Mouse (Mus musculus): ENCODE measurements around the gene Cryz.

The Cryz gene

DNA sequence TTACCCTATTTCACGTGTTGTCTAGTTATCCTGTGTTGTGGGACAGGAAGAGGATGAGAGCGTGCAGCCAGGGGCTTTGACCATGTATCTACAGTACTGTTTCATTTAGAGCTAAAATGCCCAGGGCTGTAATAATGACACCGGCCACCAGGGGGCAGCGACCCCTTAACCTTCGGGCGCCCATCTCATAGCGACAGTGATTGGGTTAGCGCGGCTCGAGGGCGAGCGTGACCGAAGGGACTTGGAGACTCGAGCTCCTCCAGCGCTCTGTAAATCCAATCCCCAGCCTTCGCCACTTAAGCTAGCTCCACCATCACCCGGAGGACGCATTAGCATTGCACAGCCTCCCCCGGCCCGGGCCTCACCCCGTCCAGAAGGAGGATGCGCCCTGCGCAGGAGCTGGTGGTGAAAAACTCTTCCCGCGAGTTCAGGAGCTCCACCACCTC, at the start of gene Cryz:
TSS of gene Cryz (plus strand) at position 224 of the 446 bp plus-strand sequence.
- peak; percentile 94 for DNase-seq (ENCODE audit: low read depth, low spot score)

DNA sequence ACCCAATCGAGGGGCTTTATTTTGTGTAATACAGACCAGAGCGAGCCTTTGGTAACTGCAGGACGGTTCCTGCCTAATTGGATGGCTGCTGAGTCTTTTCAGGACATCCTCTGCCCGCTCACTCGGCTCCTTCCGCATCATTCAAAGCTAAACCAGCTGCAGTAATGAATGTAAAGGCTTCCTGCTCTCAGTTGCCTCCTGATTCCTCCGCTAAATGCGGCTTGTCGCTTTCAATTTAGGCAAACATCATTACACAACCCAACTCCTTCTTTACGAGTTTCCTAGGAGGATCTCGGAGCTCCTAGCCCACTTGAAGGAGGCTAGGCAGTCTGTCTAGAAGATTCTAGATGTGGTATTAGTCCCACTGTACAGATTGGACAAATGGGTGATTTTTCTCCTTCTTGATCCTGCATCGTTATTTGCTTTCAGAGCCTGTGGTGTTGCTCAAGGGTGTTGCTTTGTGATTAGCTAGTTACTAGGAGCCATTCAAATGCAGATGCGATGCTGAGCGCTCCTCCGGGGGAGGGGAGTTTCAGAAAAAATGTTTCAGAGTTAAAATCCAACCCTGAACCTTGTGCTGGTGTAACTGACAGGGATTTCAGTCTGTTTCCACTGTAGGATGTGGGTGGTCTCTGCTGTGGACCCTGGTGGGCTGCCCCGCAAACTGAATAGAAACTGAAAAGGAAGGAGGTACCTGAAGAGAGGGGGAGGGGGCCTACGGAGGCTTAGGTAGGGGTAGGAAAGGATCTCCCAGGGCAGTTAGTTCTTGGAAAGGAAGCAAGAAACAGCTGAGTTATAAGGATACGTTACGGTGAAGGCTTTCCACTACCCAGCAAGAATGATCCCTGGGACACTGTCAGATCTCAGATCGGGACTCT, 48.7 kb upstream of the Cryz start:
- DNase-seq (ENCODE audit: low read depth, low spot score), result peak; percentile 33

DNA sequence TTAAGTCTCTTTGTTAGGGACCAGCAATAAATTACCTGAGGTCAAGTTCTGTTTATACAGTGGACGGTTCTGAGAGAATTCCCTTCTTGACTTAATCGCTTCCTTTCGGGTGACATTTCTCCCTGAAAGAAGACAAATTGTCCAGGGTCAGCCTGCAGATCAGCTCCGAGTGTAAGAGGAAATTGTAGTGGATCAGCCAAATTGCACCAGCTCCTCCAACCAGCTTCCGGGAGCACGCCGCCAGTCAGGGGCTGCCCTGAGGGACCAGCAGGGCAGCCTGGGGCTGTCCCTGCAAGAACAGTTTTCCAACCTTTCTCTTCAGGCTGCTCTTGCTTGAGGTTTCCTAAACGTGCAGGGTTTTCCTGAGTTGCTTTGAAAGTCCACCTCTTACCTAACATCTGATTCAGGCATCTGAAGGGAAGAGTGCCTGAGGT, 47.6 kb upstream of the Cryz start:
- no peak for DNase-seq (ENCODE audit: low read depth, low spot score)

DNA sequence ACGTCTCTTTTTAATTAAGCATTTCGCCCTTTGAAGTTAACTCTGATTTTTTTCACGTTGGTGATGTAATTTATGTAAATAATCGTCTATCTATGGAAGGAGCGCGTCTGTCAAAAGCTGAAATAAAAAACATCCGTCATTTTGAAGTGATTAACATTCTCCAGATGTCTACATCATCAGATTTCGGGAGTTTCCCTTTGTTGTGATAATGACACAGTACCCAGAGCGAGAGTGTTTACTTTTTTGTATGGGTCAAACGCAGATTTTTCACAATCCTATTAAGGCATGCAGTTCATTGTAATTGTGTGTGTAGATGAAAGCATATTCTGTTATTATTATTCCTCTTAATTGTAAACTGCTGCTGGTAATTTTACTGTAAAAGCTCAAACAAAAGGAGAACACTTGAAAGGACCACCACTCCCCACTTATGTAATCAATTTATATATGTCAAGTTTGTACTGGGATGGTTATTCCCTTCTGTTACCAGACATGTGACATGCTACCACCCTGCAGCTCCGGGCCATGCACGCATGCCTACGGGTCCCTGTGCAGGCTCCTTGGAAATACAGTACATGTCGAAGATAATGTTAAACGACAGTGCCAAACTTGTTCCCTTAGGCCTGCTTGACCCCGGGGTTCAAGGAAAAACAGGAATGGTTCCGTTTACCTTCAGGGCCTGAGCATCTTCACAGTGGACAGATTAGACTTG, 46.0 kb upstream of the Cryz start:
- DNase-seq (ENCODE audit: low read depth, low spot score), result no peak

DNA sequence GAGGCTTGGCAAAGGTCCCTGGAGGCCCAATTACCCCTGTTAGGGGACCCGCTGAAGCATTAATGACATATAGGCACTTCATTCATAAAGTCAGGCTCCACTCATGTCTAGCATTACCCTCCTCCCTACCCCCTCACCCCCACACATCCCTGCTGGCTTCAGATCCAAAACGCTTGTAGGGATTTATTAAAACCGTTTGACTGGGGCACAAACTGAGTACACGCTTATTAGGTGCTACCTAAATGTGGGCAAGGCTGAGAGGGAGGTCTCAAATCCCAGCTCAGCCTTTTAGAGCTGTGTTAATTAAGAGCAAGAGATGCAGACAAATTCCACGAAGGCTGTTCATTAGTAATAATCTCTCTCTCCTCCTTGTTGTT, 45.5 kb upstream of the Cryz start:
- DNase-seq (ENCODE audit: low read depth, low spot score), result no peak

DNA sequence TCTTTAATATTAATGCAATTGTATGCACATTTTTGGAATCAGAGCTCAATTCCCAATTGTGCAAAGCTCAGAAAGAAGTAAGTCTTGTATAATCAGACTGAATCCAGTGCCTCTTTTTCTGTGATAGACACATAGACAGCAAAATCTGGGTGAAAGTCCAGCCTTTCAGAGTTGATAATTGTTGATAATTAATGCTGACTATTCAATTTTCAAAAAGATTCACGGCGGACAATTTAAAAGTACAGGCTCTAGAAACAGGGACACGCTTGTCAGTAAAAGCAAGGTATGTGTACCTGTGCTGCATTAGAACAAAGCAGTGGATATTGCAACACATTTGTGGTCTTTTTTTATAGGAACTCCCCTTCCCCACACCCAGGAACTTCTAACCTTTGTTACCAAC, 34.3 kb upstream of the Cryz start:
- no peak for DNase-seq (ENCODE audit: low read depth, low spot score)

DNA sequence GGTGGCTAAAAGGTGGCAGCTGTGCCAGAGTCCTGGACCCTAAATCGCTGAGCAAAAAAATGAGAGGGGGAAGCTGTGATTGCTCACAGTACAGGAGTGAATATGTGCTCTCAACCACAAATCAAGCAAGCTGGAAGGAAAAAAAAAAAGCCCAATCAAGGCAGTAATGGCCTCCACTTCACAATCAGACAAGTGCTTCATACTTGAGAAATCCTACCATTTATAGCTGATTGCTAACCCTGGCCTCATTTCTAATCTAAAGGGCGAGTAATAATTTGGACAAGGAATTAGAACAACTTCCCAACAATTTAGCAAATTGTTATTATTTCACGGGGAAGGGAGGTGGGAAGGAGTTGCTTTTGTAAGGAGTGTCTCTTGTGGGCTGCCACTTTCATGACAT, 31.1 kb upstream of the Cryz start:
- no peak for DNase-seq (ENCODE audit: low read depth, low spot score)

DNA sequence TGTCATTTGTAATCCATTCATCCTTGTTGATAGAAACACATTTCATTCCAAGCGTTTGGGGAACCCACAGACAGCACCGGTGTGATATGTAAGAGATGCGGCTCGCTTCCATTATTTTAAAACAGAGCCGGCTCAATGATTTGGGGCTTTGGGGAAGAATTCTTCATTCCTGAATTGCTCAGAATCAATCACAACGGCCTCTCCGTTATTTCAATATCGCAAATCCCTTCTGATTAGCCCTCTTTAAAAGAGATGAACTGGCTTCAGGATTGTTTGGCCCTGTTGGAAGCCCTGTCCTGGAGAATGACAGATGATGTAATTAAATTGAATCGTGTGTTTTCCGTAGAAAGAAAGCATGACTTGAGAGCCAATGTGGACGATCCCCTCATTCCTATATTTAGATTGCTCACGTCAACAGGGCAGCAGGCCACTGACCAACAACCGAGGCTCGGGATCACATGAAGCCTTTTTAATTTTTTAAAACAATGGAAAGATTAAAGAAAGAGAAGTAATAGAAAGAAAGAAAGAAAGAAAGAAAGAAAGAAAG, 26.4 kb upstream of the Cryz start:
- no peak for DNase-seq (ENCODE audit: low read depth, low spot score)

DNA sequence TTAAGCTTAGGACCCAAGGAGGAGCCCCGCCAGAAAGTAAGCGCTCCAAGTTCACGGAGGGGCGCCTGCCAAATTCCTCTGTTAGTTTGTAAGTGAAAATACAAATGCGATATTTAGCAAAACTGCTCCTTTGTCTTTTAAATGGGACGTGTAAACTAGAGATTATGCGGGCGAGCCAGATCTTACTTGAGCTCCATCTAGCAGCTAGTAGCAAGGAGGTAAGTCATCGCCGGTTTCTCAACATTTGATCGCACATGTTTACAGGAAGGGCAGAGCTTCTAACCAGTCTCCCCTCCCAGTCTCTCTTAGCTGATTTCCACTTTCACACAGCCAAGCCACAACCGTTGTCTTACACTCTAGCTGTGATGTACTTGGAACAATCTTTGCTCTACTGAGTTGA, 25.7 kb upstream of the Cryz start:
- no peak for DNase-seq (ENCODE audit: low read depth, low spot score)

DNA sequence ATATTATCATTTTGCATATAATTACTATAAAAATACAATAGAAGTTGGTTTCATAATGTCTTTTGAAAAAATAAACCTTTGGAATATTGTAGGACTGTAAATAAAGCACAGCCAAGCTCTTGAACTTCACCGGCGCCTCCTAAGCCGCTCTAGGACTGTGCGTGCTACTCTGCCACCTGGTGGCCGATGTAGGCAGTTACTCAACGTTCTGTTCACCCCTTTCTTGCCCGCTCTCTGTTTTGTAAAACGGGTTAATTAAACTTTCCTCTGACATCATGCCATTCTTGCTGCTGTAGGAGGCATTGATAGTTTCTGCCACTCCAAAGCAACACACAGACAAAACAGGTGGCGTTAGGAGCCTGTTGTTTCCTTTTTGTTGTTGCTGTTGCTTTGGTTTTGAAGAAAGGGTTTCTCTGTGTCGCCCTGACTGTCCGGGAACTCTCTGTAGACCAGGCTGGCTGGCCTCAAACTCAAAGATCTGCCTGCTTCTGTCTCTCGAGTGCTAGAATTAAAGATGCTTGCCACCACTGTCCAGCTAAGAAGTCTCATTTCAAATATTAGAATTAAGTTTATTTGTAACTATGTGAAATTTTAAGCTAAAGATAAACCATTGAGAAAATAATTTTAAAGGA, 24.1 kb upstream of the Cryz start:
- peak; percentile 85 for DNase-seq (ENCODE audit: low read depth, low spot score)

DNA sequence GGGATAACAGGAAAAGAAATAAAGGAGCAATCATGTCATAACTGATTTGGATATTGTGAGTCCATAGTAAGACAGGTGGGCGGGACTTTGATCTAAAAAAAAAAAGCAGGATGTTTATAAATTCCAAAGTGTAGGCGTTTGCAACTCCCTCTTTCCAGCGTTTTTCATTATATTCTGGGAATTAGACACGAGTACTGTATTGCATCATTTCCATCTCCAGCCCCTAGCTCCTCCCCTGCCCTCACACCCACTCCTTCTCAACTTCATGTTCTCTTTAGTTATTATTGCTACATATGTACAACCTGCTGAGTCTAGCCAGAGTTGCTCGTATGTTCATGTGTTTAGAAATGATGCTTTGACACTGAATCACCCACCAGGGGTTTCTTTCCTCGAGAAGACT, 22.8 kb upstream of the Cryz start:
- DNase-seq (ENCODE audit: low read depth, low spot score), result no peak

DNA sequence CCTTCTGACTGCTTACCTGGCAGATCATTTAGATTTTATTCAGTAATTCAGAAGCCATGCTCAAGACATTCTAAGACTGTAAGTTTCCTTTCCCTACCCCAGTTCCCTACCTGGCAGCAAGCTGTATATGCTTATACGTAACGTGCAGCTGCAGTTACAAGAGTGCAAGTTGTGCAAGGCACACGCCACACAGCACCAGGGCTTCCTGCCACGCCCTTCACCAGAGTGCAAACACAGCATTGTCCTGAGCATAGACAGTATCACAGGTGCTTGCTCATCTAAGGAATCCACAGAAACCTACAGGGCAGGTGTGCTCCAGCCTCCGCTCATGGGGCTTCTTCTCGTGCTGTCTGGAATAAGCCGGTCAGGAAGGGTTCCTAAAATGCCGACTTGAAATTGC, 18.6 kb upstream of the Cryz start:
- DNase-seq (ENCODE audit: low read depth, low spot score), result no peak

DNA sequence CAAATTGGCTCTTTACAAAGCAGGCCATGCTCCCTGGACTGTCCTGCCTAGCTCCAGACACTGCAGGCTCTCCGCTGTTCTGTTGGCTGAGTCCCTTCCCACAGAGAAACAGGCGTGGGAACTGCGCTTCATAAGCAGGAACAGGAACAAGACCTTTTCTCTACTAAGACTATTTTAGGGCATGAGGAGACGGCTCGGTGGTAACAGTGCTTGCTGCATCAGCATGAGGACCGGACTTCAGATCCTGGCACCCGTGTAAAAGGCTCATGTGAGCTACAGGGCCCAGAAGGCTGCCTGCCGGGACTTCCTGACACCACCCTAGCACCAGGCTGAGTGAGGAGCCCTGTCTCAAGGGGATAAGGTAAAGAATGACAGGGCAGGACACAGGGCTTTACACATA, 12.2 kb upstream of the Cryz start:
- peak; percentile 27 for DNase-seq (ENCODE audit: low read depth, low spot score)

DNA sequence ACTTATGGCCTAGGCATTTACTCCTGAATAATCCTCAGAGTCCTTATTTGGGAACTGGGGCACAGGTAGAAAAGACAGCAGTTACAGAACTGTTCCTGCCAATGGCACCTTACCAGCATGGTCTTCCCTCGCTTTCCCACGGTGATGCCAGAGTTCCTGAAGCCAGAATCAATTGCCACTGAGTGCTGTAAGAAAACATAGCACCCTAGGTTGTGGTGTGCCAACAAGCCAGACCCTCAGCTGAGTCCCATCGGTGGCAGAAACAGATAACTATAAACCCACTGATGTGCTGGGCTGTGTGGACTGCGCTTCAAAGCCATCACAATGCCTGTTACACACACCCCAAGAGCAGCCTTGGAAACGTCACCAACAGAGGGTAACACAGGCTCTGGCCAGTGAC, 5.5 kb upstream of the Cryz start:
- no peak for DNase-seq (ENCODE audit: low read depth, low spot score)

DNA sequence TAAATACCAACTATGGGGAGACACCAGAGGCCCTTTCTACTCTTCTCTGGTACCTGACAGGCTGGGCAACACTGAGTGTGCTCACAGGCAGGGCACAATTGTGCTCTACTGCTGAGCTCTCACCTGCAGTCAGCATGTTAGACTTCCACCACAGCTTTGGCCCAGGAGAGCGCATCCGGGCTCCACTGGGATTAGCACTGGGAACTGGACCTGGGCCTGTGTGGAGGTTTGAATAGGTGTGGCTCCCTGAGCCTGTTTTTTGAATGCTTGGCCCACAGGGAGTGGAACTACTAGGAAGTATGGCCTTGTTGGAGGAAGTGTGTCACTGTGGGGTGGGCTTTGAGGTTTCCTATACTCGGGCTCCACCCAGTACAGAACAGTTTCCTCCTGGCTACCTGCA, 4.9 kb upstream of the Cryz start:
- no peak for DNase-seq (ENCODE audit: low read depth, low spot score)

DNA sequence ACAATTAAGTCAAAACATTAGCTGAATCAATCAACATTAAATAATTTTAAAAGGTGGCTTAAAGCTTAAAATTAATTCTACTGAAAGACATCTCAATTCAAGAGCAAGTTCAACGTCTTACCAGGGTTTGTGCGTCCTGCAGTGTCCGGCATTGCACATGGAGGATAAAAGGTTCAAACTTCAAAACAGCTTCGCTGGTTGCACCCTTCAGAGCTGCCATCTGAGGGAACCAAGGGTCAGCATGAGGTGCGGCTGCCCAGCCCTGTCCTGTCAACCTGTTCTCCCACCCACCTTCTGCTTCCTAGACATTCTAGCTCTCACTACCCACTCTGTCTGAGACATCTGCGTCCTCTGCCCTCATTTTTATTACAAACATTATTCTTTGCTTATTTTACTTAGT, 2.9 kb upstream of the Cryz start:
- DNase-seq (ENCODE audit: low read depth, low spot score), result no peak

DNA sequence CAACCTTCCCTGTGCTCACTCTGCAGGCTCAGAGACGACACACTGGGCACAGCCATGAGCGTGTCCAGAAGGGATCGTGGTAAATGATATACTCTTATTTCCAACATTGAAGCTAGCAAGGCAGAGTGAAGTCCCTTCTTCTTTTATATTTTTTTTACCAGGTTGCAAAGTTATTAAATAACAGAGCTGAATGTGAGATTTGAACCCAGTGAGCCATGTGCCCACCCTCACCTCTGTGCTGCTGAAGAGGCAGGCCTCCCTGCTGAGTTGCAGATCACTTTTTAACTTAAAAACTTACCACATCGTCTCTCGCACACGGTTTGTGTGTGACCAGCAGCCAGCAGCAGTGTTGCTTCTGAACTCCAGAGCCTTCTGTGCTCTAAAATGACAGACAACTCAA, 2.4 kb upstream of the Cryz start:
- DNase-seq (ENCODE audit: low read depth, low spot score), result no peak

DNA sequence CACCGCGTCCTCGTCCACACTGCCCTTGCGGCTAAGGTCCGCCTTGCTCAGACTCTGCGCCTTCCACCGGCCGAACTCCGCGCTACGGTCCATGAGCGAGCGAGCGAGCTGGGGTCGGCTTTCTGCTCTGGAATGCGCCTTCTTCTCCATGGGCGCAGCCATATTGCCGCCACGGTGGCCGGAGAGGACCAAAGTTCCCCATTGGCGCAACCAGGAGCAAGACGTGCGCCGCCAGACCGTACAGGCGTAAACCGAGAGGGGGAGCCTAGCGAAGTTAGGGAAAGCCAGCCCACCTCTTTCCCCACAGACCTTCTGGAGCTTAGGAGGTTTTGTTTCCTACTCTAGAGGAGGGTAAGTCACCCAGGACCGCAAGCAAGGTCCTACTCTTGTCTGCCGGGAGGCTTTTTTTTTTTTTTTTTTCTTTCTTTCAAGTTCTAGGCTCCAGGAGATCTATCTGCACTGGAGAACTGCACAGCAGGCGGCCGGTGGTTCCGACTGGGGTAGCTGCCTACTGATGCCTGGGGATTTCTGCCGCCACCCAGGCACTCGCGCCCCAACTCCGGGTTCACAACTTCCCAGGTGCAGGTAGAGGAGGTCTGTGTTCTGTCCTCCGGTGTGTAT, 533 bp downstream of the Cryz start, which contains the start of gene Tyw3:
TSS of gene Tyw3 (minus strand) at position 171 of the 621 bp plus-strand sequence.
- DNase-seq (ENCODE audit: low read depth, low spot score), result peak; percentile 99

DNA sequence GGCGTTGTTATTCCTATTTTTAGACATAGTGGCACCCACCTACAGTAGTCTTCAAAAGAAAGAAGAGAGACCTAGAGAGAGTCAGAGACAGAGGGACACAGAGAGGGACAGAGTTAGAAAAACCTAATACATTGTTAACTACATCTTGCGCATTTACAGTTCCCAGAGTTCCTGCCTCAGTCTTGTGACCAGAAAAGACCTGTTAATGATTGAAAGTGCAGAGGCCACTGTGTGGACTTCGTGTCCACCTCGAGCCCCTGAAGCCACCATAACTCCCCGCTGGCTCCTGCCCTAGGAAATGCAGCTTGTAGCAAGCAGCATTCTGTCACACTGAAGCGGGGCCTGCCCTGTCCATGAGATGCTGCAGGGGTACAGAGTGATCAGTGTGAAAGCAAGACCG, 1.1 kb downstream of the Cryz start:
- peak; percentile 6 for DNase-seq (ENCODE audit: low read depth, low spot score)

DNA sequence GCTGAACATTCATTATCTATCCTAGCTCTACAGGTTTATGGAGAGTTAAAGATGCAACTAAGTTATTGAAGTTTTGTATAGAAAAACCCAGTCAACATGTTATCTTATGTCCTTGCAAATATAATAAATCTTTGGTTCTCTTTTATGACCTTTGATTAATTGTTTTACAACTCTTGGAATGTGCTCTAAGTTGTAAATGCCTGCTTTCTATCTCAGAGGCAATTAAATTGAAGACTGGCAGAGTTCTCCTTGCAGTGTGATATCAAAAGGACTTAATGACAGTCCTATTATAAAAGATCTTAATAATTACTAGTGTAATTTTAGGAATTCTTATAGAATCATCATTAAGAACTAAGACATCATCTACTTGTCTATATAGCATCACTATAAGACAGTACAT, 5.6 kb downstream of the Cryz start:
- no peak for DNase-seq (ENCODE audit: low read depth, low spot score)

DNA sequence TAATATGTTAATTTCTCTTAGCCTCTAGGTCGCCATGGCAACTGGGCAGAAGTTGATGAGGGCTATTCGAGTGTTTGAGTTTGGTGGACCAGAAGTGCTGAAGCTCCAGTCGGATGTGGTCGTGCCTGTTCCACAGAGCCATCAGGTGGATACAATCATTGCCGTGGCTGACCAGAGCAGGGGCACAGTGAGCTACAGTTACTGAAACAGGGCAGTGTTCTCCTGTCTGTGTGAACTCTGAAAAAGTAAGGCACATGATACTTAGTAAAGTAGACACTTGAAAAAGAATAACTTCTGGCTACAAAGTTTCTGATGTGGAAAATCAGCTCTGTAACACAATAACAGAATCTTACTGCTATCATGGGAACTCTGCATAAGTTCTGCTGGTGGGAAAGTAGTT, 8.4 kb downstream of the Cryz start:
- DNase-seq (ENCODE audit: low read depth, low spot score), result no peak

DNA sequence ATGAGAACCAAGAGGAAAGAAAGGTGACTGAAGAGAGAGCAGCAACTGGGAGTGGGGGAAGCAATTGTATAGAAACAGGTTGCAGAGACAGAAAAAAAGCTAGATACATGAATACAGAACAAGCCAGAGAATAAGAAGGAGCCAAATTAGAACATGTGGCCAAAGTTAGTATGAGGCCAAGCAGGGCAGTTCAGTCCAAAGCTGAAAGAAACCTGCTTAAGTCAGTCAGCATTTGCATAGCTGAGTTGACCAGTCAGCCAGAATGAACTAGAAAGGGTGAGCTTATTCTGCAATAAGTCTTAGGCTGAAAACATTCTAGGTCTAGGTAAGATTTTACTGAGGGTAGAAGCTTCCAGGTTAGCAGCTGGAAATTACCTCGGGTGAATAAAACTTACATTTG, 11.4 kb downstream of the Cryz start:
- DNase-seq (ENCODE audit: low read depth, low spot score), result no peak

Measured in brain, adult 2 months (tissue).